Comparison of ENCODE assay signal across 16 mouse cellular contexts in genomic region chr13:75790550-75791205, GRCm38 (mm10).
"Had no signal": no experiment of that assay in that cellular context is flagged by ENCODE, and none has a peak within 500 bp of the region (broad histone marks: within the 10 kb centered on the region; RNA-seq: fewer than 3 reads in every experiment).

No protein-coding gene starts in this region.

- H3K27me3 ChIP-seq: liver, embryonic 15.5 days; midbrain, embryonic 13.5 days; neural tube, embryonic 15.5 days had no signal

- ATAC-seq: midbrain, embryonic 13.5 days had no signal

- H3K4me2 ChIP-seq: liver, embryonic 11.5 days; liver, embryonic 15.5 days; lung, embryonic 14.5 days; midbrain, embryonic 13.5 days; neural tube, embryonic 15.5 days had no signal

- H3K36me3 ChIP-seq: midbrain, embryonic 13.5 days; neural tube, embryonic 15.5 days had no signal

- H3K9me3 ChIP-seq: liver, embryonic 15.5 days; midbrain, embryonic 13.5 days; neural tube, embryonic 15.5 days had no signal

- H3K27ac ChIP-seq: kidney, postnatal 0 days; liver, embryonic 15.5 days; midbrain, embryonic 13.5 days; neural tube, embryonic 15.5 days; stomach, postnatal 0 days had no signal

- H3K9ac ChIP-seq: liver, embryonic 15.5 days; lung, embryonic 14.5 days; midbrain, embryonic 13.5 days; neural tube, embryonic 15.5 days had no signal

- H3K4me1 ChIP-seq: midbrain, embryonic 13.5 days; neural tube, embryonic 15.5 days had no signal

- H3K4me3 ChIP-seq: liver, embryonic 15.5 days; midbrain, embryonic 13.5 days; myocyte; neural tube, embryonic 15.5 days had no signal

- DNase-seq: kidney, adult 8-10 months; kidney, postnatal 36 days; layer of hippocampus, adult 9-11 months; layer of hippocampus, postnatal 36 days; left cerebral cortex, postnatal 4 days; lung, embryonic 14.5 days; lung, postnatal 10 days; right cerebral cortex, adult 18-20 months; right cerebral cortex, postnatal 25 days had no signal
